Mouse (Mus musculus) megakaryocyte, embryonic 14.5 days (primary cell): ENCODE measurements at regions not wholly inside any gene's neighbourhood (a gene's known extent, or its start where the extent isn't known, plus 50 kb on each side); places are given as distances from the start of the nearest gene placed in this dataset.

Experiments used
- FLI1 ChIP-seq: IDR thresholded peaks from 2 replicates; pipeline ENCODE4 v1.6.1; 2012; ENCODE audit warnings: low read length, inconsistent platforms, mixed read lengths
- GATA1 ChIP-seq: IDR thresholded peaks from 3 replicates; pipeline ENCODE4 v1.6.1; 2012; ENCODE audit warnings: mixed read lengths, low read length, inconsistent platforms, borderline replicate concordance

DNA sequence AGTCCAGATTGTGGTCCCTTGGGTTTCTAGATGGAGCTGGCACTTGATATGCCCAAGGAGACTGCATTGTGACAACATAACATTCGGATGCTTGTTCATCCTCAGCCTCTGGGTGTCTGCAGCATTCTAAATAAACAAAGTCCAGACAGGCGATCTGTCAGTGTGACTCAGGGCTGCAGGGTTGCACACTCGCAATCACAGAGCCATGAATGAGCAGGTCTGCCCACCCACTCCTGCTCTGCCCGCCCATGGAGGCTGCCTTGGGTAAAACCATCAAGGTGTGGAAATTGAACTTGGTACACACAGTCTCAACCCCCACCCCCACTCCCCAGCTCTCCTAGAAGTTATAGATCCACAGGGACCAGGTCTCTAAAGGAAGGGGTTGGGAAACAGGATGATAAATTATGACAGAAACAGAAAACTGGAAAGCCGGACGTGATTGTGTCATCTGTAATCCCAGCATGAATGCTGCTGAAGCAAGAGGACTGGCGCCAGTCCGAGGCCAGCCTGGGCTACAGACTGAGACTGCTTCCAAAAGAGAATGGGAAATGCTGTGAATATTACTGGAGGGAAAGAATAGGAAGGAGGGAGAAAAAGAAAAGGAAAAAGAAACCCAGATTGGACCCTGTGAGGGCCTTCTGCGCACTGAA lies 84.3 kb upstream of the Habp2 start:
- TF ChIP-seq GATA1 (no peak), FLI1 (no peak)
